Mouse (Mus musculus) kidney, embryonic 15.5 days (tissue): ENCODE measurements at regions not wholly inside any gene's neighbourhood (a gene's known extent, or its start where the extent isn't known, plus 50 kb on each side); places are given as distances from the start of the nearest gene placed in this dataset.
"Not testable (repeated sequence)": the region's sequence is repeated elsewhere in the genome, so short reads cannot be mapped to it uniquely, and the experiment has no call there.

ENCODE experiments used
- ATAC-seq: fragments of 200-750 bp; cut with Nextera tagmentation; replicated peaks from 2 replicates; pipeline ENCODE4 v1.8.0; 2017; ENCODE audit warnings: moderate TSS enrichment; ENCODE audit not compliant: low FRiP score
- H3K27ac ChIP-seq: fragments of 300-500 bp; sonication (generic); 2 replicates; pipeline ENCODE4 v1.5.1; 2015; ENCODE audit warnings: mild to moderate bottlenecking, inconsistent platforms
- H3K27me3 ChIP-seq: fragments of 300-500 bp; sonication (generic); 2 replicates; pipeline ENCODE4 v1.6.1; 2015; ENCODE audit warnings: inconsistent platforms
- H3K36me3 ChIP-seq: fragments of 300-500 bp; sonication (generic); 2 replicates; pipeline ENCODE4 v1.6.1; 2015; ENCODE audit warnings: inconsistent platforms
- H3K4me1 ChIP-seq: fragments of 300-500 bp; sonication (generic); 2 replicates; pipeline ENCODE4 v1.6.1; 2015; ENCODE audit warnings: inconsistent platforms
- H3K4me2 ChIP-seq: fragments of 300-500 bp; sonication (generic); 2 replicates; pipeline ENCODE4 v1.6.1; 2015; ENCODE audit warnings: moderate library complexity, mild to moderate bottlenecking, inconsistent platforms
- H3K4me3 ChIP-seq: fragments of 300-500 bp; sonication (generic); replicated peaks from 2 replicates; pipeline ENCODE4 v1.5.1; 2015; ENCODE audit warnings: mild to moderate bottlenecking, inconsistent platforms
- H3K9ac ChIP-seq: fragments of 300-500 bp; sonication (generic); 2 replicates; pipeline ENCODE4 v1.6.1; 2015; ENCODE audit warnings: mild to moderate bottlenecking, inconsistent platforms
- H3K9me3 ChIP-seq: fragments of 300-500 bp; sonication (generic); replicated peaks from 2 replicates; pipeline ENCODE4 v1.6.1; 2016; ENCODE audit warnings: inconsistent platforms
- WGBS: fragments of 180-500 bp; shearing (Covaris S2); methylation state at CpG from one replicate; pipeline ENCODE4 v1.1.7; 2015; ENCODE audit warnings: mixed read lengths; 5-methylcytosine and 5-hydroxymethylcytosine counted together

DNA sequence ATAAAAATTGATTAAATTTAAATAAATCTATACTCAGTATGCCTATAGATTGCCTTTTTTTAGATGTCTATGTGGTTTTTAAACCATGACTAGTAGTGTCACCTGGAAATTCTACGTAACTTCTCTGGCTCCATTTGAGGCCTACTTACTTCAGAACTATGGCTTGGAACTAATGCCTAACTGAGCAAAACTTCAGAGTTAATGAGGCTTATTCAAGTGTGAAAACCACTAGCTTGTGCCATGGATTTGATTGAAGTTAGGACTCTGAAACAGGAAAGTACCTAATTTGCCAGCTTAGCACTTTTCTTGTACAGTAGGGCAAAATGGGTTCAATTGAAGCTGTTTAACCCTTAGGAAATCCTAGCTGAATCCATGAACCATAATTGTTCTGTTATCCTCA is 298.8 kb upstream of the Adcyap1 start:
- ATAC-seq: peak; percentile 85
- H3K4me1 ChIP-seq: no peaks in the 10 kb centered on the region
- no peak overlapping the region for H3K9ac ChIP-seq
- H3K4me2 ChIP-seq: no peak overlapping the region
- no peaks in the 10 kb centered on the region for H3K36me3 ChIP-seq
- H3K27ac ChIP-seq: no peak overlapping the region
- H3K4me3 ChIP-seq: no peak overlapping the region
- H3K9me3 ChIP-seq: no peaks in the 10 kb centered on the region
- WGBS: 69% methylated on average over 1 of the region's 1 CpGs
- H3K27me3 ChIP-seq: no peaks in the 10 kb centered on the region

DNA sequence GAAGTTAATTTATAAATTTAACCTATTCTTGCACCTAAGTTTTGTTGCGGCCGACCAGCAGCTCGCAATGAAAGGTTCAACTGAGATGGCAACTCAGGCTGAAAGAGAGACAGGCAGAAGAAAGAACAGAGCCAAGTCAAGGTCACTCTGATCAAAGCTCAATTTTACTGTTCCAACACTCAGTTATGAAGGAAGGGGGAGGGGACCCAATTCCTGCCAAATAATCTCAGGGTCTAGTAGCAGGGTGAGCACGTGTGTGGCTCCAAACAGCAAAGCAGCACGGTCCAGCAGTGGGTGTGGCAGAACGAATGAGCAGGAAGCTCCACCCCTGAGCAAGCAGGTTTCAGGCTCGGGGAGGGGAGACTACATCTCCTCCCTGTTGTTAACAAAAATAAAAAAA is 258.3 kb upstream of the Adcyap1 start:
- WGBS: 85% methylated on average over 7 of the region's 7 CpGs
- not testable (repeated sequence) for H3K4me3 ChIP-seq, H3K4me2 ChIP-seq, H3K9ac ChIP-seq, H3K9me3 ChIP-seq, H3K36me3 ChIP-seq, H3K27ac ChIP-seq, H3K27me3 ChIP-seq, H3K4me1 ChIP-seq, ATAC-seq
